Mouse (Mus musculus) heart, adult 2 months (tissue): ENCODE measurements at regions not wholly inside any gene's neighbourhood (a gene's known extent, or its start where the extent isn't known, plus 50 kb on each side); places are given as distances from the start of the nearest gene placed in this dataset.

Source experiments
- DNase-seq, 2 experiments: peaks; one replicate each; pipeline ENCODE4 v3.0.0; 2021
- H3K27ac ChIP-seq: fragments of 200-600 bp; 2 replicates; pipeline ENCODE4 v1.8.1; 2022
- H3K27me3 ChIP-seq: fragments of 200-500 bp; 2 replicates; pipeline ENCODE4 v1.6.1; 2012; ENCODE audit warnings: mild to moderate bottlenecking, low read length, inconsistent platforms, mixed read lengths; ENCODE audit not compliant: control insufficient read depth, insufficient read depth
- H3K36me3 ChIP-seq: fragments of 200-500 bp; 2 replicates; pipeline ENCODE4 v1.6.1; 2012; ENCODE audit warnings: low read length, inconsistent platforms; ENCODE audit not compliant: control insufficient read depth, insufficient read depth
- H3K4me1 ChIP-seq: fragments of 200-500 bp; 2 replicates; pipeline ENCODE4 v1.6.1; 2011; ENCODE audit warnings: low read length; ENCODE audit not compliant: control insufficient read depth, insufficient read depth
- H3K4me3 ChIP-seq: fragments of 200-600 bp; 2 replicates; pipeline ENCODE4 v1.8.1; 2022
- H3K79me2 ChIP-seq: fragments of 200-500 bp; replicated peaks from 2 replicates; pipeline ENCODE4 v1.6.1; 2012; ENCODE audit warnings: mild to moderate bottlenecking, inconsistent platforms, low read length, moderate library complexity, mixed read lengths; ENCODE audit not compliant: control insufficient read depth, insufficient read depth
- H3K9ac ChIP-seq: fragments of 200-500 bp; 2 replicates; pipeline ENCODE4 v1.6.1; 2012; ENCODE audit warnings: low read depth, mild to moderate bottlenecking, control low read depth, inconsistent platforms, low read length, mixed read lengths
- CTCF ChIP-seq: fragments of 200-600 bp; IDR thresholded peaks from 2 replicates; pipeline ENCODE4 v1.8.1; 2022; ENCODE audit warnings: antibody characterized with exemption, mild to moderate bottlenecking, moderate library complexity
- EP300 ChIP-seq: fragments of 200-500 bp; IDR thresholded peaks from 2 replicates; pipeline ENCODE4 v1.6.1; 2011; ENCODE audit warnings: low read depth, low read length, control low read depth; ENCODE audit not compliant: insufficient read depth
- POLR2A ChIP-seq: fragments of 200-500 bp; IDR thresholded peaks from 2 replicates; pipeline ENCODE4 v1.6.1; 2011; ENCODE audit warnings: mild to moderate bottlenecking, low read depth, low read length, control low read depth; ENCODE audit not compliant: insufficient read depth
- WGBS: fragments of 180-500 bp; shearing (Covaris S2); methylation state at CpG from one replicate; pipeline ENCODE4 v1.1.7; 2018; 5-methylcytosine and 5-hydroxymethylcytosine counted together
- intact Hi-C: fragments of 180-260 bp; cut with DNase I; formaldehyde crosslinking; loops from one replicate; pipeline ENCODE4 v1.15.1; 2025

GRCm38 (mm10) chr12:65325347-65325746 is 100.0 kb downstream of the Wdr20rt start:
- Histone ChIP-seq H3K4me3 (no peak overlapping the region), H3K36me3 (no peaks in the 10 kb centered on the region), H3K4me1 (no peaks in the 10 kb centered on the region), H3K79me2 (no peaks in the 10 kb centered on the region), H3K27ac (no peak overlapping the region), H3K27me3 (no peaks in the 10 kb centered on the region), H3K9ac (no peak overlapping the region)
- intact Hi-C loops = no loop called here
- no peak for TF ChIP-seq EP300
- no peak for TF ChIP-seq POLR2A
- no peak for TF ChIP-seq CTCF
- no peak for DNase-seq
- 17% methylated on average over 1 of the region's 1 CpGs for WGBS

GRCm38 (mm10) chr12:65328532-65328931 is 103.2 kb downstream of the Wdr20rt start:
- Histone ChIP-seq H3K4me3 (no peak overlapping the region), H3K9ac (no peak overlapping the region), H3K79me2 (no peaks in the 10 kb centered on the region), H3K36me3 (no peaks in the 10 kb centered on the region), H3K27me3 (no peaks in the 10 kb centered on the region), H3K27ac (no peak overlapping the region), H3K4me1 (no peaks in the 10 kb centered on the region)
- no peak for TF ChIP-seq CTCF
- no peak for TF ChIP-seq POLR2A
- no peak for TF ChIP-seq EP300
- intact Hi-C loops = no loop called here
- no peak for DNase-seq
- 85% methylated on average over 5 of the region's 5 CpGs for WGBS

- H3K4me1 ChIP-seq = no peaks in the 10 kb centered on the region
- H3K4me3 ChIP-seq = no peak overlapping the region
- intact Hi-C loops = no loop called here
- H3K36me3 ChIP-seq = no peaks in the 10 kb centered on the region
- no peak for DNase-seq
- H3K9ac ChIP-seq = no peak overlapping the region
- TF ChIP-seq EP300 = no peak
- no peak for TF ChIP-seq POLR2A
- TF ChIP-seq CTCF = no peak
- no peak overlapping the region for H3K27ac ChIP-seq
- H3K27me3 ChIP-seq = no peaks in the 10 kb centered on the region
- no peaks in the 10 kb centered on the region for H3K79me2 ChIP-seq
Observed at GRCm38 (mm10) chr12:65329678-65330077, 104.4 kb downstream of the Wdr20rt start.

DNA sequence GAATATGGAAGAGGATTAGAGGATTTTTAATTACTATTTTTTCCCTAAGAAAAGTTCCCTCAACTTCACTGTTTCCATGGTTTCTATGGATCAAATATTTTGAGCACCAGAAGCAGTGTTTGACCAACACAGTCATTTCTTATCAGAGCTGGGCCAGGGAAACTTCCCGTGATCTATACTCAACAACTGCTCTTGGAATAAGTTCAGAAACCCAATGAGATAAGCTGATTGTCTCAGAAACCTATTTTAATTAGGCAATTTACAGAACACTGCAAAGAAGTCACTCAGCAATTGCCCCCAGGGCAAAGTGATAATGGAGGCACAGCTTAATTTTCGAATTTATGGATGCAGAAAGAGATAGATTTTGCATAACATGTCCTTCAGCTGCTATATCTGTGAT is 114.7 kb downstream of the Wdr20rt start:
- no peak overlapping the region for H3K9ac ChIP-seq
- H3K36me3 ChIP-seq = no peaks in the 10 kb centered on the region
- H3K4me1 ChIP-seq = no peaks in the 10 kb centered on the region
- TF ChIP-seq POLR2A (no peak), CTCF (no peak), EP300 (no peak)
- intact Hi-C loops = no loop called here
- 19% methylated on average over 2 of the region's 2 CpGs for WGBS
- no peak overlapping the region for H3K4me3 ChIP-seq
- no peaks in the 10 kb centered on the region for H3K27me3 ChIP-seq
- no peaks in the 10 kb centered on the region for H3K79me2 ChIP-seq
- no peak overlapping the region for H3K27ac ChIP-seq
- DNase-seq = no peak

DNA sequence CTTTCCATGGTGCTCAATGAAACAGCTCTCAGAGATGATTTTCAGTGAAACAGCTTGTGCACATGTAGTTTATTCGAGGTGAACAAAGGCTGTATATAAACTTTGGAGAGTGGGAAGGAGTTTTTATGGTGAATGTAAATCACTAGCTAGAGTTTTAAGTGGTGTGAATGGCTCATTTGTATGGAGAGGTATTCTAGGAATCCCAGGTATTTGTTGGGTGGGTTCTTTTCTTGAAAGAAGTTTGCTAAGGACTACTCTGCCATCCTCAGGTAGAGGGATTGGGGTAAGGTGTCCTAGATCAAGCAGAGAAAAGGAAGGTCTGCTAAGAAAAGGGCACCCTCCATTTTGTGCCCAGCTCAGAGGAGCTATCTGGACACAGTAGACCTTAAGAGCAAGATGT is 121.9 kb downstream of the Wdr20rt start:
- TF ChIP-seq CTCF (no peak), POLR2A (no peak), EP300 (no peak)
- WGBS = 58% methylated on average over 1 of the region's 1 CpGs
- Histone ChIP-seq H3K9ac (no peak overlapping the region), H3K27me3 (no peaks in the 10 kb centered on the region), H3K4me3 (no peak overlapping the region), H3K79me2 (no peaks in the 10 kb centered on the region), H3K4me1 (no peaks in the 10 kb centered on the region), H3K27ac (no peak overlapping the region), H3K36me3 (no peaks in the 10 kb centered on the region)
- no peak for DNase-seq
- intact Hi-C loops = no loop called here

DNA sequence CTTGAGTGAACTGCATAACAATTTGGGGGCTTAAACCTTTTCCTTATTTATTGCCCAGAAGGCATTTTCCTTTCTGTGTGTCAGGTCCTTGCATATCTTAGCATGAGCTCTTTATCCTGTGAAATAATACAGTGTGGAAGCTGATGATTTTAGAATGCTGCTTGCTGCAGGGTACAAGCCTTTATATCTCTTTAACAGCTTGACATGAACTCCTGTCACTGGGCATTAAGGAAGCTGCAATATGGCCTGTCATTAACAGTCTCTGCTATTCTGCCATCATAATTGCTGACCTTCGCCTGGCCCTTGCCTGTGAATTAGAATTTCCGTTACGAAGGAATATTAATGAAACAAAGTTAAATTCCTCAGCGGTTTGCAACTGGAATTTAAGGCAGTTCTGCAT is 124.2 kb downstream of the Wdr20rt start:
- no peaks in the 10 kb centered on the region for H3K27me3 ChIP-seq
- no peak for TF ChIP-seq CTCF
- TF ChIP-seq POLR2A = no peak
- TF ChIP-seq EP300 = no peak
- H3K9ac ChIP-seq = no peak overlapping the region
- WGBS = 86% methylated on average over 4 of the region's 4 CpGs
- intact Hi-C loops = no loop called here
- H3K4me3 ChIP-seq = no peak overlapping the region
- H3K27ac ChIP-seq = no peak overlapping the region
- no peak for DNase-seq
- H3K79me2 ChIP-seq = no peaks in the 10 kb centered on the region
- H3K4me1 ChIP-seq = no peaks in the 10 kb centered on the region
- H3K36me3 ChIP-seq = no peaks in the 10 kb centered on the region

DNA sequence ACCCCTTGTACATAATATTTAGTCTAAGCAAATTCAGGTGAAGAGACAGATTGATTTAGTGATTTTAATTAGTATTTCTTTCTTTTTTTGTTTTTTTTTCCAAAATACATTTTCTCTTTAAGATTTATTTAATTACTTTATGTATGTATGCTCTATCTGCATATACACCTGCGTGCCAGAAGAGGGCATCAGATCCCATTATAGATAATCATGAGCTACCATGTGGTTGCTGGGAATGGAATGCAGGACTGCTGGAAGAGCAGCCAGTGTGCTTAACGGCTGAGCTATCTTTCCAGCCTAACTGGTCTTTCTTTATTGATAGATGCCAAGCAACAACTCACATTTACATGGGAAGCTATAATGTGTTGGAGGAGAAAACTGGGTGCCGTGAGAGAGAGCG is 138.9 kb downstream of the Wdr20rt start:
- Histone ChIP-seq H3K27me3 (no peaks in the 10 kb centered on the region), H3K4me1 (no peaks in the 10 kb centered on the region), H3K27ac (no peak overlapping the region), H3K9ac (no peak overlapping the region), H3K79me2 (no peaks in the 10 kb centered on the region), H3K36me3 (no peaks in the 10 kb centered on the region), H3K4me3 (no peak overlapping the region)
- TF ChIP-seq POLR2A = no peak
- no peak for TF ChIP-seq EP300
- no peak for TF ChIP-seq CTCF
- intact Hi-C loops = no loop called here
- DNase-seq = no peak
- 67% methylated on average over 4 of the region's 4 CpGs for WGBS
